Mouse (Mus musculus) regulatory T cell (primary cell): ENCODE data around the gene Gbp6.
"Not testable (repeated sequence)": the region's sequence is repeated elsewhere in the genome, so short reads cannot be mapped to it uniquely, and the experiment has no call there.

Experiments used
- in situ Hi-C: fragments of 300-600 bp; cut with MboI, MseI; formaldehyde crosslinking; loops from one replicate; pipeline ENCODE4 v1.15.1; 2025; ENCODE audit warnings: high pct_unique_total_duplicates

The Gbp6 gene

GRCm38 (mm10) chr5:105293226-105294165 lies at the start of gene Gbp6, which contains the start of gene Gm43302:
Gbp6 (minus strand) TSS chr5:105293698.
Gm43302 (minus strand) TSS chr5:105293695.
- in situ Hi-C loops, result not testable (repeated sequence)

DNA sequence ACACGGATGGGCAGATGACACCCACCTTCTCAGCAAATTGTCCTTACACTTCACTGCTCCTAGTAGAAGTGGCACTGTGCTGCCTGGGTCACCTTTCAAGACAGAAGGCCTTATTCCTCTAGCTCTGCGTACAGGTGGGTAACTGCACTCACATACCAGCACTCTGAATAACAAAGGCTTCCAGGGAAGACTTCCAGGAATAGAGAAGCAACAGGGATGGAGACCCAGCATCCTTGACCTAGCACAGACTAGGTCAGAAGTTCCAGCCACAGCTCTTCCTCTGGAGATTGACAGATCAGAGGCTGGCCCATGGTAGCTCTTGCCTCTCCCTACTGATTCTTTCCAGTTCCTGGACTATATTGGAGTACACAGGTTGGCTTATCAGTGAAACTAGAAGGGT lies 47.8 kb upstream of the Gbp6 start:
- in situ Hi-C loops, result no loop called here

- in situ Hi-C loops, result no loop called here
These were observed 29.0 kb upstream of the Gbp6 start for GRCm38 (mm10) chr5:105322543-105322942.

- in situ Hi-C loops, result no loop called here
These were observed 17.4 kb upstream of the Gbp6 start for GRCm38 (mm10) chr5:105310941-105311340.

DNA sequence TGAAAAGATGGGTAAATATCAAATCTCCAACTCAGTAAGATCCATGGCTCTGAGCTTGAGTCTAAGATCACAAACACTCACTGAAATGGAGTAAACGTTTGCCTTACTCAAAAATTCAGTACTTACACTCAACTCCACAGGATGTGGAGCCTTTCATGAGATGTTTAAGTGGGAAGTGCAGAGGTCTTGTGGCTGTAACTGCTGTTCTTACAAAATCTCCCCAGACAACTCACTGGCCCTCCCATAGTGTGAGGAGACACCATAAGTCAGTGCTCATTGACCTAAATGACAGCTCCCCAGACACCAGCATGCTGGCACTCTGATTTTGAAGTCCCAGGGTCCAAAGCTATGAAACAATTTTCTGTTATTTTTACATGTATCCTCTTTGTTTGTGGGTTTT lies 15.7 kb upstream of the Gbp6 start:
- in situ Hi-C loops, result loop anchor here (5.0 kb wide), 1 partner anchor 167 kb away; no protein-coding TSS in a partner anchor

GRCm38 (mm10) chr5:105306946-105307345 lies 13.4 kb upstream of the Gbp6 start:
- in situ Hi-C loops, result loop anchor here (5.0 kb wide), 1 partner anchor 165 kb away; no protein-coding TSS in a partner anchor

- in situ Hi-C loops, result loop anchor here (5.0 kb wide), 1 partner anchor 164 kb away; no protein-coding TSS in a partner anchor
These were observed 12.7 kb upstream of the Gbp6 start for GRCm38 (mm10) chr5:105306159-105306581.

- in situ Hi-C loops, result loop anchor here (5.0 kb wide), 1 partner anchor 163 kb away; no protein-coding TSS in a partner anchor
These were observed 12.2 kb upstream of the Gbp6 start for GRCm38 (mm10) chr5:105305671-105306070.

DNA sequence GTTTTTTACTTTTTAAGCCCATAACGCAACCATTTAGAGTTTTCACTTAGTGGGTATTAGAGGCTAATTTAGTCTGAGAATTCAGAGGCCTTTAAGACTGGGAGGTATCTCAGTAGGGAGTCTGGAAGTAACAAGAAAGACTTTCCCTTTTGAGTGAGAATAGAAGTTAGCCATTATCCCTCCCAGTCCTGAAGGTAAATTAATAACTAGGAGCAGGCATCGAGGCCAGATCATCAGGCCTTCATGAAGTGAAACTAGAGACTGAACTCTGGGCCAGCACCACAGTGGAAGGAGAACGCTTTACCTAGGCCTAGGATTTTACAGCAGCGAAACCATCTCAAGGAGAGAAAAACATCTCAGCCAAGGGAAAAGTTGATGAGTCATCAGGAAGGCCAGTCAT lies 8.5 kb upstream of the Gbp6 start:
- in situ Hi-C loops, result no loop called here

GRCm38 (mm10) chr5:105301531-105301930 lies 8.0 kb upstream of the Gbp6 start:
- in situ Hi-C loops, result no loop called here

DNA sequence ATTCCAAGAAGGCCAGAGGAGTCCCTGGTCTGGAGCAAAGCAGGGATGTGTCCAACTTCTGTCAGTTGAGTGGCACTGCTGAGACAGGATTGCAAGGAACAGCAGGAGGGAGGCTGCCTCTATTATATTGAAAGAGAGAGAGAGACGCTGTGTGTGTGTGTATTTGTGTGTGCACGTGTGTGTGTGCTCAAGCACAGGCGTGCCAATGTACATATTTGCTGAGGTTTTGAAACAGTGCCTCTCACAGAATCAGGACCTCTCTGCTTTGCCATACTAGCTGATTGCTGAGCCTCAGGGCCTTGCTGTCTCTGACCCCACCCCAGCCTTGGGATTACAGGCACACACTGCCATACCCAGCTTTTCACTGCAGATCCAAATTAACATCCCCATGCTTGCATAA lies 2.2 kb upstream of the Gbp6 start:
- in situ Hi-C loops, result no loop called here

DNA sequence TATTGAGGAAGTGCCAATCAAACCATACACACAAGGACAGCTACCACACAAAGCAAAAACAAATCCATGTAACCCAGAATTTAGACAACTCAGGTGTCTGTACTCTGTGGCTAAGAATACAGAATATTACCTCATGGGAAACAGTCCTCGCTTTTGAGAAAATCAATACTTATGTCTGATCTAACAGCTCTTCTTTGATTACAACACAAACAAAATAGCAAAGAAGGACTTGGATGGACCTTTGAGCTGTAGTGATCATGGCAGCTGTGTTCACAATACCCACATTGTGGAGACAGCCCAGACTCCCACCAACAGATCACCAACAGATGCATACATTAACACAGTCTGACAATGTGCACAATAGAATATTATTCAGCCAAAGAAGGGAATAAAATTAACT lies 1.0 kb downstream of the Gbp6 start:
- in situ Hi-C loops, result no loop called here

GRCm38 (mm10) chr5:105290921-105291320 lies 2.6 kb downstream of the Gbp6 start:
- in situ Hi-C loops, result not testable (repeated sequence)

GRCm38 (mm10) chr5:105260673-105261072 lies 32.8 kb downstream of the Gbp6 start:
- in situ Hi-C loops, result loop anchor here (5.0 kb wide), 1 partner anchor 53 kb away; no protein-coding TSS in a partner anchor

- in situ Hi-C loops, result no loop called here
These were observed 41.0 kb downstream of the Gbp6 start for GRCm38 (mm10) chr5:105252491-105252890.

DNA sequence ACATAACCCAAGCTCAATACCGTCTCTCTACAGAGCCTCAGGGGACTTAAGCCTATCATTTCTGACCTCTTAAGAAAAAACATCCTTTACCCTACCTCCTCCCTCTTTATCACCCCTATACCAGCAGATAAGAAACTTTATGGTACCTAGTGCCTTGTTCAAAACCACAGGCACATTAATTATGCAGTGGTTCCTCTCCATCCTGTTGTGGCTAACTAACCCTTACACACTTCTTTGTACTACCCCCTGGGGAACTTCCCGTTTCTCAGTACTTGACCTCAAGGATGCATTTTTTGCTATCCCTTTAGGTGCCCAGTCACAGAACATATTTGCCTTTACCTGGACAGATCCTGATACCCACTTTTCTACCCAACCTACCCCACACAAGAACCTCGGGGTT lies 48.8 kb downstream of the Gbp6 start:
- in situ Hi-C loops, result loop anchor here (10.0 kb wide), 1 partner anchor 50 kb away; no protein-coding TSS in a partner anchor

DNA sequence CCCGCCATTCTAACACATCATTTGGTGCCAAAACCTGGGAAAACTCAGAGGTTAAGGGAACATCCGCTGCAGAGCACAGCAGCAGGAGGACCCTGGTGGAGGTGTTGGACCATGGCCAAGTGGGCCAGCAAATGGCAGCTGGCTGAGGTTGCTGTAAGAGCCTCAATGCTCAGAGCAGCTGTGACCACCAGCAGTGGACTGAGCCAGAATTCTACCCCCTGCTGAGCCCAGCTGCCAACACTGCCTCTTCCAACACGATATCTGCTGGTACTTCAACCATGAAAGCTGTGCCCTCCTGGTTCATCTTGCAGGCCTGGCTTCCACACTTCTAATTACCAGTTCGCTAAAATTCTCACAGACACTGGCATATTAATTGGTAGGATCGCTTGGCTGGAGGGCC lies 52.5 kb downstream of the Gbp6 start:
- in situ Hi-C loops, result loop anchor here (10.0 kb wide), 1 partner anchor 46 kb away; no protein-coding TSS in a partner anchor

GRCm38 (mm10) chr5:105239483-105240047 lies 53.9 kb downstream of the Gbp6 start, which contains the start of gene Gbp10:
Gbp10 (minus strand) TSS chr5:105239533.
- in situ Hi-C loops, result loop anchor here (10.0 kb wide), 1 partner anchor 45 kb away; no protein-coding TSS in a partner anchor

DNA sequence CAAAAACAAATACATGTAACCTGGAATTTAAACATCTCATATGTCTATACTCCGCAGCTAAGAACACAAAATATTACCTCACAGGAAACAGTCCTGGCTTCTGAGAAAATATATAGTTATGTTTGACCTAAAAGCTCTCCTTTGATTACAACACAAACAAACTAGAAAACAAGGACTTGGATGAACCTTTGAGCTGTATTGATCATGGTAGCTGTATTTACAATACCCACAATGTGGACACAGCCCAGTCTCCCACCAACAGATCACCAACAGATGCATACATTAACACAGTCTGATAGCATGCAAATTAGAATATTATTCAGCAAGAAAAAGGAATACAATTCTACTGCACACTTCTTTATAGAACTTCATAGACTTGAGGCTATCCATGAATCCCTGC lies 55.1 kb downstream of the Gbp6 start:
- in situ Hi-C loops, result not testable (repeated sequence)

DNA sequence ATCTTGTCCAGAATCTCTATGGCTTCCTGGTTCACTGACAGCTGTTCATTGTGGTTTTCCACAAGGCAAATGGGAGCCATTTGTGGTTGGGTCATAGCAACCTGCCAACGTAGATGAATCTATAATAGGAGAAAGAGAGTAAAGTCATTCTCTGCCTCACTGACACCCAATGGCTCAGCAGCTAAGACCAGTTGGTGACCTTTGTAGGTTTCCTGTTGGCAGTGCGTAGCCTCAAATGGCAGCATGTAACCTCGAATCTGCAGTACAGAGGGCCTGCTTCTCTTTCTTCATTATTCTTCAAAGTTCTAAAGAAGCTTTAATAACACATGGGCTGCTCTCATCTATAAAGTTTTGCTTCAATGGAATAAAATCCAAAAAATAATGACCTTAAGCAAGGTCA lies 57.5 kb downstream of the Gbp6 start:
- in situ Hi-C loops, result not testable (repeated sequence)
